21 mouse cellular contexts compared by ENCODE assay signal in the genomic region with DNA sequence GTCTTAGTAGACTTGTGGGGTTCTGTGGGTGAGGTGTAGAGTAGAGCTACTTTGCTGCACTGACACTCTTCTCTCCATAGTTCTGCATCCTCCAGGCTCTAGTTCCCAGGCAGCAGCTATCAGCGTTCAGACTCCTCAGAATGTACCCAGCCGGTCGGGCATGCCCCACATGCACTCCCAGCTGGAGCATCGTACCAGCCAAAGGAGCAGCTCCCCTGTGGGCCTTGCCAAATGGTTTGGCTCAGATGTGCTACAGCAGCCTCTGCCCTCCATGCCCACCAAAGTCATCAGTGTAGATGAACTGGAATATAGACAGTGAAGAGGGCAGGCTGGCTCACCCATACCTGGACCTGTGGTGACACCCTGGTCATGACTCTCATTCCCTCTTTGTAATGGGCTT. TPM values are rescaled to one million over a fixed set of nuclear protein-coding genes. Genes with fewer than 3 reads are reported as not detected.
DNase-seq lines count a peak whose midpoint lies in the region; ATAC-seq and TF ChIP-seq lines count a peak whose summit lies in the region.
"Had no signal": no experiment of that assay in that cellular context is flagged by ENCODE, and none has a peak within 500 bp of the region (broad histone marks: within the 10 kb centered on the region; RNA-seq: fewer than 3 reads in every experiment).

No protein-coding gene starts in this region.

- DNase-seq in midbrain, postnatal 0 days (ENCODE audit: low spot score), result peak; percentile 9
- DNase-seq in midbrain, embryonic 11.5 days (ENCODE audit: low spot score, missing footprints), result no peak
- DNase-seq in cerebellum, postnatal 10 days, result peak; percentile 58 to 76
- peak; percentile 29 to 32 for DNase-seq in layer of hippocampus, postnatal 14 days (ENCODE audit: low spot score in 2 of 2)
- no peak for DNase-seq in lung, postnatal 10 days
- DNase-seq in neural tube, embryonic 10.5 days (ENCODE audit: extremely low spot score, low spot score), result no peak
- DNase-seq: adrenal gland, adult 8-10 months; gastrocnemius, postnatal 36 days; kidney, adult 2 months; kidney, postnatal 10 days; thymus, adult 18-20 months had no signal

- no peaks in the 10 kb centered on the region for H3K27me3 ChIP-seq in intestine, embryonic 16.5 days (replicated peaks; ENCODE audit: control insufficient read depth, insufficient read depth, low read length)
- H3K27me3 ChIP-seq in intestine, embryonic 15.5 days (replicated peaks), result no peaks in the 10 kb centered on the region
- no peaks in the 10 kb centered on the region for H3K27me3 ChIP-seq in midbrain, postnatal 0 days (ENCODE audit: insufficient read depth, low read length)
- no peaks in the 10 kb centered on the region for H3K27me3 ChIP-seq in midbrain, embryonic 11.5 days (ENCODE audit: control insufficient read depth, insufficient read depth, low read length)
- H3K27me3 ChIP-seq: forebrain, embryonic 12.5 days; lung, embryonic 15.5 days; midbrain, embryonic 12.5 days; neural tube, embryonic 13.5 days had no signal

- peaks cover 43% of the 10 kb centered on the region for H3K36me3 ChIP-seq in intestine, embryonic 16.5 days (ENCODE audit: control insufficient read depth, insufficient read depth, low read length)
- peaks cover 39% of the 10 kb centered on the region for H3K36me3 ChIP-seq in intestine, embryonic 15.5 days
- peaks cover 63% of the 10 kb centered on the region for H3K36me3 ChIP-seq in midbrain, postnatal 0 days (ENCODE audit: insufficient read depth, low read length)
- H3K36me3 ChIP-seq in midbrain, embryonic 11.5 days (ENCODE audit: control insufficient read depth, insufficient read depth, low read length), result peaks cover 47% of the 10 kb centered on the region

- H3K9ac ChIP-seq in intestine, embryonic 16.5 days (ENCODE audit: low read depth, low read length), result no peak overlapping the region
- no peak overlapping the region for H3K9ac ChIP-seq in intestine, embryonic 15.5 days
- H3K9ac ChIP-seq in midbrain, postnatal 0 days (replicated peaks; ENCODE audit: low read length, poor library complexity, severe bottlenecking), result no peak overlapping the region
- no peak overlapping the region for H3K9ac ChIP-seq in midbrain, embryonic 11.5 days (ENCODE audit: low read length)
- H3K9ac ChIP-seq: forebrain, embryonic 12.5 days; lung, embryonic 15.5 days; midbrain, embryonic 12.5 days; neural tube, embryonic 13.5 days had no signal

- no peak overlapping the region for H3K4me2 ChIP-seq in intestine, embryonic 16.5 days (ENCODE audit: low read depth, low read length)
- no peak overlapping the region for H3K4me2 ChIP-seq in intestine, embryonic 15.5 days (replicated peaks)
- no peak overlapping the region for H3K4me2 ChIP-seq in midbrain, postnatal 0 days (ENCODE audit: low read depth, low read length, poor library complexity, severe bottlenecking)
- H3K4me2 ChIP-seq in midbrain, embryonic 11.5 days, result no peak overlapping the region
- H3K4me2 ChIP-seq: forebrain, embryonic 12.5 days; lung, embryonic 15.5 days; midbrain, embryonic 12.5 days; neural tube, embryonic 13.5 days had no signal

- 0 out of 2 replicates have a peak, but pooled peaks have one; percentile 16 for ATAC-seq in intestine, embryonic 16.5 days
- ATAC-seq in intestine, embryonic 15.5 days, result no peak
- no peak for ATAC-seq in midbrain, postnatal 0 days (ENCODE audit: low FRiP score)
- ATAC-seq in midbrain, embryonic 11.5 days (ENCODE audit: low FRiP score), result no peak
- ATAC-seq: hindbrain, postnatal 0 days had no signal

- no peaks in the 10 kb centered on the region for H3K9me3 ChIP-seq in intestine, embryonic 16.5 days (ENCODE audit: control insufficient read depth, low read length)
- H3K9me3 ChIP-seq in intestine, embryonic 15.5 days, result peaks cover 3% of the 10 kb centered on the region; the same call in 1 of the 2 replicates
- no peaks in the 10 kb centered on the region for H3K9me3 ChIP-seq in midbrain, postnatal 0 days (ENCODE audit: low read length)
- peaks cover 2% of the 10 kb centered on the region; the same call in 1 of the 2 replicates for H3K9me3 ChIP-seq in midbrain, embryonic 11.5 days (ENCODE audit: control insufficient read depth, low read length)
- H3K9me3 ChIP-seq: forebrain, embryonic 12.5 days; limb, embryonic 10.5 days; lung, embryonic 15.5 days; neural tube, embryonic 13.5 days had no signal

- no peak overlapping the region for H3K27ac ChIP-seq in intestine, embryonic 16.5 days (ENCODE audit: low read length)
- H3K27ac ChIP-seq in intestine, embryonic 15.5 days, result no peak overlapping the region
- no peak overlapping the region for H3K27ac ChIP-seq in midbrain, postnatal 0 days (ENCODE audit: low read depth, low read length)
- no peak overlapping the region for H3K27ac ChIP-seq in midbrain, embryonic 11.5 days (ENCODE audit: low read depth, low read length)
- H3K27ac ChIP-seq: forebrain, embryonic 12.5 days; hindbrain, embryonic 10.5 days; hindbrain, postnatal 0 days; limb, embryonic 10.5 days; lung, embryonic 15.5 days; macrophage; midbrain, embryonic 12.5 days; neural tube, embryonic 13.5 days had no signal

- no peak overlapping the region for H3K4me3 ChIP-seq in intestine, embryonic 16.5 days (ENCODE audit: low read length)
- no peak overlapping the region for H3K4me3 ChIP-seq in intestine, embryonic 15.5 days (replicated peaks)
- no peak overlapping the region for H3K4me3 ChIP-seq in midbrain, postnatal 0 days (ENCODE audit: low read depth, low read length)
- no peak overlapping the region for H3K4me3 ChIP-seq in midbrain, embryonic 11.5 days (ENCODE audit: low read depth, low read length)
- H3K4me3 ChIP-seq: forebrain, embryonic 12.5 days; hindbrain, embryonic 10.5 days; limb, embryonic 10.5 days; lung, embryonic 15.5 days; midbrain, embryonic 12.5 days; neural tube, embryonic 13.5 days had no signal

- no peaks in the 10 kb centered on the region for H3K4me1 ChIP-seq in intestine, embryonic 16.5 days (ENCODE audit: control insufficient read depth, insufficient read depth, low read length)
- no peaks in the 10 kb centered on the region for H3K4me1 ChIP-seq in intestine, embryonic 15.5 days (replicated peaks)
- no peaks in the 10 kb centered on the region for H3K4me1 ChIP-seq in midbrain, postnatal 0 days (ENCODE audit: insufficient read depth, low read length)
- H3K4me1 ChIP-seq in midbrain, embryonic 11.5 days (ENCODE audit: control insufficient read depth, insufficient read depth, low read length), result no peaks in the 10 kb centered on the region
- H3K4me1 ChIP-seq: forebrain, embryonic 12.5 days; hindbrain, embryonic 10.5 days; limb, embryonic 10.5 days; lung, embryonic 15.5 days; midbrain, embryonic 12.5 days; neural tube, embryonic 13.5 days had no signal

- WGBS in intestine, embryonic 16.5 days, result 80% methylated on average over 4 of the region's 4 CpGs
- WGBS in intestine, embryonic 15.5 days, result 78% methylated on average over 4 of the region's 4 CpGs
- WGBS in midbrain, postnatal 0 days, result 80% methylated on average over 4 of the region's 4 CpGs
- WGBS in midbrain, embryonic 11.5 days, result 82% methylated on average over 4 of the region's 4 CpGs

- no peak for TF ChIP-seq CTCF in midbrain, postnatal 0 days (IDR thresholded peaks at IDR 0.05)

RNA-seq across cellular contexts. Expression of a gene that starts 22.4 kb away (rescaled TPM):
- polyA plus RNA-seq in intestine, embryonic 16.5 days (2015; fragmentation: Nextera tagmentation; extraction: Ambion mirVana), result 179 and 194 TPM in 2 replicates
- 209 and 211 TPM in 2 replicates for polyA plus RNA-seq in intestine, embryonic 15.5 days (2015; fragmentation: Nextera tagmentation; extraction: Ambion mirVana)
- total RNA-seq in midbrain, postnatal 0 days (2014; rRNA removed), result 80.6 and 93.1 TPM in 2 replicates
- 183 and 190 TPM in 2 replicates for polyA plus RNA-seq in midbrain, postnatal 0 days (2015; fragmentation: Nextera tagmentation; extraction: Ambion mirVana)
- 327 and 332 TPM in 2 replicates for polyA plus RNA-seq in midbrain, embryonic 11.5 days (2014; fragmentation: Nextera tagmentation; extraction: Ambion mirVana)
- total RNA-seq in layer of hippocampus, postnatal 14 days (2021), result 100 to 1,000 TPM in 1 of 2 experiments, 10 to 100 TPM in 1; 89.8 to 103 TPM

RNA-seq across cellular contexts. Expression of a gene that starts 41.6 kb away (rescaled TPM):
- 31.0 and 32.4 TPM in 2 replicates for polyA plus RNA-seq in intestine, embryonic 16.5 days (2015; fragmentation: Nextera tagmentation; extraction: Ambion mirVana)
- polyA plus RNA-seq in intestine, embryonic 15.5 days (2015; fragmentation: Nextera tagmentation; extraction: Ambion mirVana), result 40.0 and 40.4 TPM in 2 replicates
- total RNA-seq in midbrain, postnatal 0 days (2014; rRNA removed), result 56.9 and 59.6 TPM in 2 replicates
- polyA plus RNA-seq in midbrain, postnatal 0 days (2015; fragmentation: Nextera tagmentation; extraction: Ambion mirVana), result 35.9 and 43.3 TPM in 2 replicates
- polyA plus RNA-seq in midbrain, embryonic 11.5 days (2014; fragmentation: Nextera tagmentation; extraction: Ambion mirVana), result 54.5 and 54.7 TPM in 2 replicates
- 10 to 100 TPM; 61.5 to 66.1 TPM for total RNA-seq in layer of hippocampus, postnatal 14 days (2021)

RNA-seq across cellular contexts. Expression of a gene that starts 44.9 kb away (rescaled TPM):
- 20.9 and 22.1 TPM in 2 replicates for polyA plus RNA-seq in intestine, embryonic 16.5 days (2015; fragmentation: Nextera tagmentation; extraction: Ambion mirVana)
- polyA plus RNA-seq in intestine, embryonic 15.5 days (2015; fragmentation: Nextera tagmentation; extraction: Ambion mirVana), result 34.2 and 36.1 TPM in 2 replicates
- total RNA-seq in midbrain, postnatal 0 days (2014; rRNA removed), result 79.3 and 81.3 TPM in 2 replicates
- 36.3 and 39.3 TPM in 2 replicates for polyA plus RNA-seq in midbrain, postnatal 0 days (2015; fragmentation: Nextera tagmentation; extraction: Ambion mirVana)
- polyA plus RNA-seq in midbrain, embryonic 11.5 days (2014; fragmentation: Nextera tagmentation; extraction: Ambion mirVana), result 107 and 116 TPM in 2 replicates
- total RNA-seq in layer of hippocampus, postnatal 14 days (2021), result 10 to 100 TPM; 50.3 to 50.4 TPM

RNA-seq across cellular contexts. Expression of a gene that starts 50.5 kb away (rescaled TPM):
- polyA plus RNA-seq in intestine, embryonic 16.5 days (2015; fragmentation: Nextera tagmentation; extraction: Ambion mirVana), result 11.8 and 12.6 TPM in 2 replicates
- polyA plus RNA-seq in intestine, embryonic 15.5 days (2015; fragmentation: Nextera tagmentation; extraction: Ambion mirVana), result 12.3 and 13.0 TPM in 2 replicates
- 16.3 and 17.6 TPM in 2 replicates for total RNA-seq in midbrain, postnatal 0 days (2014; rRNA removed)
- polyA plus RNA-seq in midbrain, postnatal 0 days (2015; fragmentation: Nextera tagmentation; extraction: Ambion mirVana), result 10.8 and 11.3 TPM in 2 replicates
- polyA plus RNA-seq in midbrain, embryonic 11.5 days (2014; fragmentation: Nextera tagmentation; extraction: Ambion mirVana), result 8.0 and 8.8 TPM in 2 replicates
- total RNA-seq in layer of hippocampus, postnatal 14 days (2021), result 10 to 100 TPM; 56.3 to 57.2 TPM

Comparison
In these comparisons a context has a peak if more than half of its experiments do, and no peak if none do; other contexts are left out.
1. DNase-seq: peak in midbrain, postnatal 0 days (single experiment), cerebellum, postnatal 10 days (2 of 2) and layer of hippocampus, postnatal 14 days (2 of 2); none in midbrain, embryonic 11.5 days (single experiment), lung, postnatal 10 days (single experiment) and neural tube, embryonic 10.5 days (single experiment).